Mouse (Mus musculus) limb, embryonic 15.5 days (tissue): ENCODE measurements around the gene Gm20388. TPM values are rescaled to one million over a fixed set of nuclear protein-coding genes. Genes with fewer than 3 reads are reported as not detected.

ENCODE experiments used
- ATAC-seq: fragments of 200-750 bp; cut with Nextera tagmentation; 2 replicates; pipeline ENCODE4 v1.8.0; 2017; ENCODE audit warnings: low read depth, moderate TSS enrichment; ENCODE audit not compliant: insufficient number of reproducible peaks, low FRiP score, low TSS enrichment
- H3K27ac ChIP-seq: fragments of 300-500 bp; sonication (generic); 2 replicates; pipeline ENCODE4 v1.5.1; 2015; ENCODE audit warnings: moderate library complexity, mild to moderate bottlenecking, inconsistent platforms
- H3K27me3 ChIP-seq: fragments of 300-500 bp; sonication (generic); 2 replicates; pipeline ENCODE4 v1.6.1; 2015; ENCODE audit warnings: inconsistent platforms
- H3K36me3 ChIP-seq: fragments of 300-500 bp; sonication (generic); 2 replicates; pipeline ENCODE4 v1.6.1; 2015; ENCODE audit warnings: inconsistent platforms
- H3K4me1 ChIP-seq: fragments of 300-500 bp; sonication (generic); 2 replicates; pipeline ENCODE4 v1.6.1; 2015; ENCODE audit warnings: inconsistent platforms
- H3K4me2 ChIP-seq: fragments of 300-500 bp; sonication (generic); 2 replicates; pipeline ENCODE4 v1.6.1; 2015; ENCODE audit warnings: mild to moderate bottlenecking, inconsistent platforms
- H3K4me3 ChIP-seq: fragments of 300-500 bp; sonication (generic); 2 replicates; pipeline ENCODE4 v1.5.1; 2015; ENCODE audit warnings: mild to moderate bottlenecking, inconsistent platforms
- H3K9ac ChIP-seq: fragments of 300-500 bp; sonication (generic); 2 replicates; pipeline ENCODE4 v1.6.1; 2015; ENCODE audit warnings: inconsistent platforms
- H3K9me3 ChIP-seq: fragments of 300-500 bp; sonication (generic); 2 replicates; pipeline ENCODE4 v1.6.1; 2016; ENCODE audit warnings: inconsistent platforms
- WGBS: fragments of 180-500 bp; shearing (Covaris S2); methylation state at CpG from one replicate; pipeline ENCODE4 v1.1.7; 2015; 5-methylcytosine and 5-hydroxymethylcytosine counted together
- polyA plus RNA-seq: library from polyadenylated mRNA; unstranded; fragments of >200 nt; fragmentation: Nextera tagmentation; extraction: Ambion mirVana; gene quantifications from 2 replicates; pipeline ENCODE4 v1.2.1, GENCODE M21; 2015

Gm20388 gene
- polyA plus RNA-seq, 1 experiment from 2014 or later: 4.9 TPM

GRCm38 (mm10) chr8:121385540-121385939 is 1474.9 kb downstream of the Gm20388 start:
- ATAC-seq: no peak
- H3K36me3 ChIP-seq: no peaks in the 10 kb centered on the region
- no peak overlapping the region for H3K4me3 ChIP-seq
- no peaks in the 10 kb centered on the region for H3K9me3 ChIP-seq
- H3K4me1 ChIP-seq: peaks cover 12% of the 10 kb centered on the region
- no peak overlapping the region for H3K4me2 ChIP-seq
- no peak overlapping the region for H3K27ac ChIP-seq
- H3K27me3 ChIP-seq: peaks cover 20% of the 10 kb centered on the region
- 53% methylated on average over 7 of the region's 7 CpGs for WGBS
- H3K9ac ChIP-seq: no peak overlapping the region

GRCm38 (mm10) chr8:121390608-121391007 is 1480.0 kb downstream of the Gm20388 start:
- ATAC-seq: no peak
- WGBS: 14% methylated on average over 11 of the region's 11 CpGs
- H3K27me3 ChIP-seq: peaks cover 51% of the 10 kb centered on the region
- peaks cover 23% of the 10 kb centered on the region for H3K4me1 ChIP-seq
- no peaks in the 10 kb centered on the region for H3K9me3 ChIP-seq
- H3K4me3 ChIP-seq: no peak overlapping the region
- H3K27ac ChIP-seq: no peak overlapping the region
- no peak overlapping the region for H3K9ac ChIP-seq
- H3K36me3 ChIP-seq: no peaks in the 10 kb centered on the region
- no peak overlapping the region for H3K4me2 ChIP-seq

GRCm38 (mm10) chr8:121391254-121391653 is 1480.6 kb downstream of the Gm20388 start:
- Histone ChIP-seq H3K4me1 (peaks cover 26% of the 10 kb centered on the region), H3K4me2 (no peak overlapping the region), H3K27me3 (peaks cover 53% of the 10 kb centered on the region), H3K9me3 (no peaks in the 10 kb centered on the region), H3K4me3 (no peak overlapping the region), H3K36me3 (no peaks in the 10 kb centered on the region), H3K9ac (no peak overlapping the region), H3K27ac (no peak overlapping the region)
- no peak for ATAC-seq
- 13% methylated on average over 9 of the region's 9 CpGs for whole genome bisulfite sequencing

DNA sequence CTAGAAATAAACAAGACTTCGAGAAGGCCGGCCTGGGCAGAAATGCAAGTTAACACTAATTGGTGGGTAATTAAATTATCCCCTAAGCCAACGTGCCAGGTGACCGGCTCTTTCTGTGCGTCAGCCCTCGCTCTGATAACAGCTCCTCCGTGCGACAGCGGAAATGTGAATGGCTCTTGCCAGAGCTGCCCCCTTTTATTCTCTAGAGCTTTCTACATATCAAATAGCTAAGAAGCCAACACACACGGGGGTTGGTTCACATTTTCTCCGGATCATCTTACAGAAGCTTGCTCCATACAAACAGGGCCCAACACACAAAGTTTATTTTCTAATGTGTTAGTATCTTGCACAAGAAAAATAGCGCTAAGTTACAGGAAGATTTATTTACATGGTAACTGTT is 1481.1 kb downstream of the Gm20388 start:
- ATAC-seq: no peak
- Histone ChIP-seq H3K9ac (no peak overlapping the region), H3K27ac (no peak overlapping the region), H3K27me3 (peaks cover 57% of the 10 kb centered on the region), H3K4me1 (peaks cover 31% of the 10 kb centered on the region), H3K4me2 (no peak overlapping the region), H3K9me3 (no peaks in the 10 kb centered on the region), H3K36me3 (no peaks in the 10 kb centered on the region), H3K4me3 (no peak overlapping the region)
- 18% methylated on average over 12 of the region's 12 CpGs for WGBS

GRCm38 (mm10) chr8:121392482-121392881 is 1481.8 kb downstream of the Gm20388 start:
- peaks cover 37% of the 10 kb centered on the region for H3K4me1 ChIP-seq
- H3K9ac ChIP-seq: no peak overlapping the region
- no peak overlapping the region for H3K27ac ChIP-seq
- WGBS: 33% methylated on average over 10 of the region's 10 CpGs
- no peak overlapping the region for H3K4me3 ChIP-seq
- H3K9me3 ChIP-seq: no peaks in the 10 kb centered on the region
- no peaks in the 10 kb centered on the region for H3K36me3 ChIP-seq
- no peak for ATAC-seq
- no peak overlapping the region for H3K4me2 ChIP-seq
- H3K27me3 ChIP-seq: peaks cover 64% of the 10 kb centered on the region

GRCm38 (mm10) chr8:121393111-121393510 is 1482.5 kb downstream of the Gm20388 start:
- no peak for ATAC-seq
- no peak overlapping the region for H3K4me2 ChIP-seq

GRCm38 (mm10) chr8:121394686-121395085 is 1484.0 kb downstream of the Gm20388 start:
- Histone ChIP-seq H3K4me2 (no peak overlapping the region), H3K9me3 (no peaks in the 10 kb centered on the region), H3K4me1 (peaks cover 46% of the 10 kb centered on the region), H3K36me3 (no peaks in the 10 kb centered on the region), H3K27ac (no peak overlapping the region), H3K27me3 (peaks cover 75% of the 10 kb centered on the region), H3K9ac (no peak overlapping the region), H3K4me3 (no peak overlapping the region)
- 48% methylated on average over 5 of the region's 5 CpGs for WGBS
- ATAC-seq: no peak

More at GRCm38 (mm10) chr8:121393111-121393510, 1482.5 kb downstream of the Gm20388 start:
- H3K36me3 ChIP-seq: no peaks in the 10 kb centered on the region
- H3K9ac ChIP-seq: no peak overlapping the region
- no peak overlapping the region for H3K4me3 ChIP-seq
- peaks cover 43% of the 10 kb centered on the region for H3K4me1 ChIP-seq
- 11% methylated on average over 9 of the region's 9 CpGs for WGBS
- H3K27me3 ChIP-seq: peaks cover 68% of the 10 kb centered on the region
- no peak overlapping the region for H3K27ac ChIP-seq
- H3K9me3 ChIP-seq: no peaks in the 10 kb centered on the region

DNA sequence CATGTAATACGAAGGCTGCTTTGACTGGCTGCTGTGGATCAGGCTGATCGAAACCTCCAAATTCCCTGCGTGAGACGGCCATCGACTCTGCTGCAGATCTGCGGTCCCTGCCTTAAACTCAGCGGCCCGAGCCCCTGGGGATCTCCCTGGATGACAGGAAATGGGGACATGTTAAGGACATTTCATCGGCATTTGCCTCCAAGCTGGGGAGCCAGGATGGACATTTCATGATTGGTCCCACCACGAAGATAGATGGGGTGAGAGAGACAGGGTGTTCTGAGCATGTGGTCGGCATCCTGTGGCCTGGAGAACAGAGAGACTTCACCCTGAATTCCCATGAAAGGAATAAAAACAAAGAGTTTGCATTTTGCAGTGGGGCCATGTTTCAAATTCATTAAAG is 1484.7 kb downstream of the Gm20388 start:
- Histone ChIP-seq H3K4me2 (no peak overlapping the region), H3K4me3 (no peak overlapping the region), H3K27me3 (peaks cover 71% of the 10 kb centered on the region), H3K9ac (no peak overlapping the region), H3K27ac (no peak overlapping the region), H3K4me1 (peaks cover 46% of the 10 kb centered on the region), H3K9me3 (no peaks in the 10 kb centered on the region), H3K36me3 (no peaks in the 10 kb centered on the region)
- ATAC-seq: no peak
- 52% methylated on average over 11 of the region's 11 CpGs for WGBS

GRCm38 (mm10) chr8:121396151-121396550 is 1485.5 kb downstream of the Gm20388 start:
- Histone ChIP-seq H3K4me3 (no peak overlapping the region), H3K36me3 (no peaks in the 10 kb centered on the region), H3K27ac (no peak overlapping the region), H3K27me3 (peaks cover 62% of the 10 kb centered on the region), H3K4me2 (no peak overlapping the region), H3K4me1 (peaks cover 40% of the 10 kb centered on the region), H3K9me3 (no peaks in the 10 kb centered on the region), H3K9ac (no peak overlapping the region)
- ATAC-seq: no peak
- 31% methylated on average over 11 of the region's 11 CpGs for WGBS

- no peak for ATAC-seq
- H3K27ac ChIP-seq: no peak overlapping the region
Observed at GRCm38 (mm10) chr8:121397201-121397698, 1486.6 kb downstream of the Gm20388 start.

GRCm38 (mm10) chr8:121398081-121398480 is 1487.4 kb downstream of the Gm20388 start:
- H3K9ac ChIP-seq: no peak overlapping the region
- ATAC-seq: no peak
- no peak overlapping the region for H3K4me3 ChIP-seq
- H3K4me1 ChIP-seq: peaks cover 30% of the 10 kb centered on the region
- H3K36me3 ChIP-seq: no peaks in the 10 kb centered on the region
- H3K27ac ChIP-seq: no peak overlapping the region
- no peaks in the 10 kb centered on the region for H3K9me3 ChIP-seq
- no peak overlapping the region for H3K4me2 ChIP-seq
- peaks cover 51% of the 10 kb centered on the region for H3K27me3 ChIP-seq
- 39% methylated on average over 6 of the region's 6 CpGs for WGBS

More at GRCm38 (mm10) chr8:121397201-121397698, 1486.6 kb downstream of the Gm20388 start:
- no peaks in the 10 kb centered on the region for H3K9me3 ChIP-seq
- no peaks in the 10 kb centered on the region for H3K36me3 ChIP-seq
- peaks cover 34% of the 10 kb centered on the region for H3K4me1 ChIP-seq
- no peak overlapping the region for H3K4me2 ChIP-seq
- no peak overlapping the region for H3K9ac ChIP-seq
- H3K4me3 ChIP-seq: no peak overlapping the region
- 56% methylated on average over 10 of the region's 10 CpGs for WGBS
- H3K27me3 ChIP-seq: peaks cover 57% of the 10 kb centered on the region

DNA sequence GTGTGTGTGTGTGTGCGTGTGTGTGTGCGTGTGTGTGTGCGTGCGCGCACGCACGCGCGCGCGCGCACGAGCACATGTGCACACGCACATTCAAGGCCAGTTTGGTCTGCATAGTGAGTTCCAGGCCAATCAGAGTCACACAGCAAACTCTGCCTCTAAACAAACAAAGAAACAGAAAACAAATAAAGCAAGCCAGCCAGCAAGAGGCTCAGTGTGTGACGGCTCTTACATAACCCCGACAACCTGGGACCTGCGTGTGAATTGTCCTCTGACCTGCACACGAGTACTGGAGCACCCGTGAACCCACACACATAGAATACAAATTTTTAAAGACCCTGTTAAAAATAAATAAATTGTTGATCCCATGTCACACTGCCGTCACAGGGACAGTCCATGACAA is 1488.1 kb downstream of the Gm20388 start:
- no peak for ATAC-seq
- no peak overlapping the region for H3K4me2 ChIP-seq
- no peak overlapping the region for H3K4me3 ChIP-seq
- no peaks in the 10 kb centered on the region for H3K9me3 ChIP-seq
- 92% methylated on average over 20 of the region's 20 CpGs for WGBS
- H3K27ac ChIP-seq: no peak overlapping the region
- H3K9ac ChIP-seq: no peak overlapping the region
- H3K27me3 ChIP-seq: peaks cover 44% of the 10 kb centered on the region
- H3K4me1 ChIP-seq: peaks cover 29% of the 10 kb centered on the region
- H3K36me3 ChIP-seq: no peaks in the 10 kb centered on the region

GRCm38 (mm10) chr8:121399173-121399572 is 1488.5 kb downstream of the Gm20388 start:
- no peak for ATAC-seq
- no peak overlapping the region for H3K27ac ChIP-seq
- WGBS: 58% methylated on average over 3 of the region's 3 CpGs

More at GRCm38 (mm10) chr8:121399173-121399572, 1488.5 kb downstream of the Gm20388 start:
- Histone ChIP-seq H3K4me1 (peaks cover 29% of the 10 kb centered on the region), H3K27me3 (peaks cover 43% of the 10 kb centered on the region), H3K9ac (no peak overlapping the region), H3K36me3 (no peaks in the 10 kb centered on the region), H3K9me3 (no peaks in the 10 kb centered on the region), H3K4me3 (no peak overlapping the region), H3K4me2 (no peak overlapping the region)
